Mouse (Mus musculus) spleen, adult 2 months (tissue): ENCODE data around the gene Slf2.

Experiments
- CTCF ChIP-seq: fragments of 200-500 bp; IDR thresholded peaks from 2 replicates; pipeline ENCODE4 v1.5.1; 2011; ENCODE audit warnings: mild to moderate bottlenecking, inconsistent platforms; ENCODE audit not compliant: insufficient read depth, insufficient read length, insufficient replicate concordance; ENCODE audit errors: extremely low read depth
- POLR2A ChIP-seq: fragments of 200-500 bp; IDR thresholded peaks from 2 replicates; pipeline ENCODE4 v1.6.1; 2011; ENCODE audit warnings: low read depth, low read length, inconsistent platforms

- TF ChIP-seq POLR2A: no peak
- TF ChIP-seq CTCF: no peak
Observed at GRCm38 (mm10) chr19:44921466-44922139, 9.3 kb upstream of the Slf2 start.
